Mouse (Mus musculus): ENCODE measurements at regions not wholly inside any gene's neighbourhood (a gene's known extent, or its start where the extent isn't known, plus 50 kb on each side); places are given as distances from the start of the nearest gene placed in this dataset.

DNA sequence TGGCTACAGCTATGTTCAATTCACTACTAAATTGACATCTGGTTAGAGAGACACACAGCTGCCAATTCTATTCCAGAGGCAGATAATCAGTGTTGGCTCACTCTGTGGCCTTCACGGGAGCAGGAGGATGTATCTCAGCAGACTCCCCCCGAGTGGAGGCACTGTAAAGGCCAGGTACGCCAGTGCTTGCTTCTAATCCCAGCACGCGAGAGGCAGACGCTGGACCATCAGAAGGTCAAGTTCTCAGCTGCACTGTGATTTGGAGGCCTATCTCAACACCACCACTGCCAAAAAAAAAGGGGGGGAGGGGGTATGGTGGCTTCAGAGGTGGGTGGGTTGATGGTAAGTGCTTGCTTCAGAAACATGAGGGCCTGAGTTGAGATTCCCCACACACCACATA is 90.1 kb upstream of the Dyrk2 start:
- TF ChIP-seq POLR2A (IDR thresholded peaks at IDR 0.05; ENCODE audit: low read depth, low read length): no peak
- TF ChIP-seq CTCF (IDR thresholded peaks at IDR 0.05; ENCODE audit: extremely low read depth, insufficient read depth, insufficient read length, insufficient replicate concordance): no peak
- WGBS: 90% methylated on average over 6 of the region's 6 CpGs

DNA sequence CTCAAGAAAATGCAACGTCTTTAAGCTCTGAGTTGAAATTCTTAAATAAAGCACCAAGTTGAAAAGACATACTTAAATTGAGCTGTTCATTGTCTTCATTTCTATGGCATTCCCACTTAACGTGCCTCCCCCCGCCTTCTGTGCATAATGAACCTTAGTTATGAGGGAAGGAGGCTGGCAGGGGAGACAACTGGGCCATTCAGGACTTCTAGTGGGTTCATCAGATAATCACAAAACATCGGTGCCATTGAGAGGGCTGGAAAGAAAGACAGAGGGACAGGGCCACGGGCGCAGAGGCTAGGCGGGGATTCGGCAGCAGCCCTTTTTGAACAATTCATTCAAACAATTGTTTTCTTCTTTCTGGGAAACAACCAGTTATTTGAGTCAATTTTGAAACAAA is 89.6 kb upstream of the Dyrk2 start:
- no peaks in the 10 kb centered on the region for H3K27me3 ChIP-seq (ENCODE audit: control insufficient read depth, insufficient read depth, low read length)
- DNase-seq (ENCODE audit: low read depth in 1 of 2, low spot score in 2 of 2): no peak
- no peak overlapping the region for H3K4me3 ChIP-seq (ENCODE audit: extremely low read depth, insufficient read depth, insufficient read length)
- H3K4me1 ChIP-seq (ENCODE audit: control insufficient read depth, insufficient read depth, insufficient read length): no peaks in the 10 kb centered on the region
- WGBS: 95% methylated on average over 8 of the region's 8 CpGs
- no peaks in the 10 kb centered on the region for H3K36me3 ChIP-seq (ENCODE audit: control insufficient read depth, insufficient read depth, low read length)
- TF ChIP-seq POLR2A (IDR thresholded peaks at IDR 0.05; ENCODE audit: low read depth, low read length): no peak
- TF ChIP-seq CTCF (IDR thresholded peaks at IDR 0.05; ENCODE audit: extremely low read depth, insufficient read depth, insufficient read length, insufficient replicate concordance): no peak
- H3K27ac ChIP-seq (ENCODE audit: insufficient read depth, low read length): no peak overlapping the region

More for the DNA sequence above, 90.1 kb upstream of the Dyrk2 start:
- no peaks in the 10 kb centered on the region for H3K4me1 ChIP-seq (ENCODE audit: control insufficient read depth, insufficient read depth, insufficient read length)
- no peak overlapping the region for H3K4me3 ChIP-seq (ENCODE audit: extremely low read depth, insufficient read depth, insufficient read length)
- DNase-seq (ENCODE audit: low read depth in 1 of 2, low spot score in 2 of 2): no peak
- H3K27ac ChIP-seq (ENCODE audit: insufficient read depth, low read length): no peak overlapping the region
- H3K27me3 ChIP-seq (ENCODE audit: control insufficient read depth, insufficient read depth, low read length): no peaks in the 10 kb centered on the region
- no peaks in the 10 kb centered on the region for H3K36me3 ChIP-seq (ENCODE audit: control insufficient read depth, insufficient read depth, low read length)

GRCm38 (mm10) chr10:118956352-118956751 is 86.3 kb upstream of the Dyrk2 start:
- 45% methylated on average over 9 of the region's 9 CpGs for WGBS
- no peak for DNase-seq (ENCODE audit: low read depth in 1 of 2, low spot score in 2 of 2)
- no peaks in the 10 kb centered on the region for H3K36me3 ChIP-seq (ENCODE audit: control insufficient read depth, insufficient read depth, low read length)
- no peak overlapping the region for H3K4me3 ChIP-seq (ENCODE audit: extremely low read depth, insufficient read depth, insufficient read length)
- peaks cover 11% of the 10 kb centered on the region for H3K4me1 ChIP-seq (ENCODE audit: control insufficient read depth, insufficient read depth, insufficient read length)
- H3K27me3 ChIP-seq (ENCODE audit: control insufficient read depth, insufficient read depth, low read length): no peaks in the 10 kb centered on the region
- no peak overlapping the region for H3K27ac ChIP-seq (ENCODE audit: insufficient read depth, low read length)
- TF ChIP-seq CTCF (IDR thresholded peaks at IDR 0.05; ENCODE audit: extremely low read depth, insufficient read depth, insufficient read length, insufficient replicate concordance) (no peak), POLR2A (IDR thresholded peaks at IDR 0.05; ENCODE audit: low read depth, low read length) (no peak)

GRCm38 (mm10) chr10:118953440-118953839 is 83.4 kb upstream of the Dyrk2 start:
- Histone ChIP-seq H3K27me3 (ENCODE audit: control insufficient read depth, insufficient read depth, low read length) (no peaks in the 10 kb centered on the region), H3K4me3 (ENCODE audit: extremely low read depth, insufficient read depth, insufficient read length) (no peak overlapping the region), H3K4me1 (ENCODE audit: control insufficient read depth, insufficient read depth, insufficient read length) (peaks cover 11% of the 10 kb centered on the region), H3K27ac (ENCODE audit: insufficient read depth, low read length) (no peak overlapping the region), H3K36me3 (ENCODE audit: control insufficient read depth, insufficient read depth, low read length) (no peaks in the 10 kb centered on the region)
- no peak for DNase-seq (ENCODE audit: low read depth in 1 of 2, low spot score in 2 of 2)
- TF ChIP-seq CTCF (IDR thresholded peaks at IDR 0.05; ENCODE audit: extremely low read depth, insufficient read depth, insufficient read length, insufficient replicate concordance) (no peak), POLR2A (IDR thresholded peaks at IDR 0.05; ENCODE audit: low read depth, low read length) (no peak)
- WGBS: 75% methylated on average over 6 of the region's 6 CpGs

DNA sequence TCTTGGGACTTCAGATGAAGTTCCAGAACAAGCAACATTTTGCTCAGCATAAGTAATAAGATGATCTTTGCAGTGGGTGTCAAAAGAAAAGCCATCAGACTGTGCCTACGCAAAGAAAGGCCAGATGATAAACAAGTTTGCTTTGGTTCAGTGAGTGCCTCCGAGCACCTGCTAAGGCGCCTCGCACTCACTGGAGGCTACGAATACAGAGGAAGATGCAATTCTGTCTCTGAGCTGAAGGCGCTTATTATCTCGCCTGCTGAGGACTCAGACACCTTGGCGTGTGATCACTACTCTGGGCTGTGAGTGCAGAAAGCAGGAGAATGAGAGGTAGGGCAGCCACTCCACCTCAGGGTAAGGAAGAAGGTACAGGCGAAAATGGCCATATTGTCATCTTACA is 82.7 kb upstream of the Dyrk2 start:
- H3K4me1 ChIP-seq (ENCODE audit: control insufficient read depth, insufficient read depth, insufficient read length): peaks cover 11% of the 10 kb centered on the region
- H3K4me3 ChIP-seq (ENCODE audit: extremely low read depth, insufficient read depth, insufficient read length): no peak overlapping the region
- no peaks in the 10 kb centered on the region for H3K27me3 ChIP-seq (ENCODE audit: control insufficient read depth, insufficient read depth, low read length)
- H3K27ac ChIP-seq (ENCODE audit: insufficient read depth, low read length): no peak overlapping the region
- no peaks in the 10 kb centered on the region for H3K36me3 ChIP-seq (ENCODE audit: control insufficient read depth, insufficient read depth, low read length)
- WGBS: 43% methylated on average over 9 of the region's 9 CpGs
- TF ChIP-seq POLR2A (IDR thresholded peaks at IDR 0.05; ENCODE audit: low read depth, low read length): no peak
- no peak for TF ChIP-seq CTCF (IDR thresholded peaks at IDR 0.05; ENCODE audit: extremely low read depth, insufficient read depth, insufficient read length, insufficient replicate concordance)
- peak in 1 of 2 experiments; percentile 35 for DNase-seq (ENCODE audit: low read depth in 1 of 2, low spot score in 2 of 2)

DNA sequence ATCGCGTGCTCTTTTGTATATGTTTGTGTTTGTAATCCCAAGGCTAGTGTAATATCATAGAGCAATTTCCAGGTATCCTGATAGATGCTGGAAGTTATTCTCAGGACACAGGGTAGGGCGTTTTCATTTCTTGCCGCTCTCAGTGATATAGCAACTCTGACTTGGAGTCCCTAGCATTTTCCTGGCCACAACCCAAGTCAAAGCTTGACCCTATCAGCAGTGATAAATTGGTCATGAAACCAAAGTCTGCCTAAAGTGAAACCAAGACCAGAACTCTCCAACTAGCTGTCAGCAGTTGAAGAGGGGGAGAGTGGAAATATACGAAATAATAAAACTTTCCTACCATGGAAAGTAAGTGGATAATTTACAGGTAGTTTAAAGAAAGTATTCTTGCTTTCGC is 77.7 kb upstream of the Dyrk2 start:
- Histone ChIP-seq H3K4me3 (ENCODE audit: extremely low read depth, insufficient read depth, insufficient read length) (no peak overlapping the region), H3K4me1 (ENCODE audit: control insufficient read depth, insufficient read depth, insufficient read length) (no peaks in the 10 kb centered on the region), H3K27ac (ENCODE audit: insufficient read depth, low read length) (no peak overlapping the region), H3K27me3 (ENCODE audit: control insufficient read depth, insufficient read depth, low read length) (no peaks in the 10 kb centered on the region), H3K36me3 (ENCODE audit: control insufficient read depth, insufficient read depth, low read length) (no peaks in the 10 kb centered on the region)
- TF ChIP-seq CTCF (IDR thresholded peaks at IDR 0.05; ENCODE audit: extremely low read depth, insufficient read depth, insufficient read length, insufficient replicate concordance) (no peak), POLR2A (IDR thresholded peaks at IDR 0.05; ENCODE audit: low read depth, low read length) (no peak)
- WGBS: 84% methylated on average over 6 of the region's 6 CpGs
- DNase-seq (ENCODE audit: low read depth in 1 of 2, low spot score in 2 of 2): no peak

DNA sequence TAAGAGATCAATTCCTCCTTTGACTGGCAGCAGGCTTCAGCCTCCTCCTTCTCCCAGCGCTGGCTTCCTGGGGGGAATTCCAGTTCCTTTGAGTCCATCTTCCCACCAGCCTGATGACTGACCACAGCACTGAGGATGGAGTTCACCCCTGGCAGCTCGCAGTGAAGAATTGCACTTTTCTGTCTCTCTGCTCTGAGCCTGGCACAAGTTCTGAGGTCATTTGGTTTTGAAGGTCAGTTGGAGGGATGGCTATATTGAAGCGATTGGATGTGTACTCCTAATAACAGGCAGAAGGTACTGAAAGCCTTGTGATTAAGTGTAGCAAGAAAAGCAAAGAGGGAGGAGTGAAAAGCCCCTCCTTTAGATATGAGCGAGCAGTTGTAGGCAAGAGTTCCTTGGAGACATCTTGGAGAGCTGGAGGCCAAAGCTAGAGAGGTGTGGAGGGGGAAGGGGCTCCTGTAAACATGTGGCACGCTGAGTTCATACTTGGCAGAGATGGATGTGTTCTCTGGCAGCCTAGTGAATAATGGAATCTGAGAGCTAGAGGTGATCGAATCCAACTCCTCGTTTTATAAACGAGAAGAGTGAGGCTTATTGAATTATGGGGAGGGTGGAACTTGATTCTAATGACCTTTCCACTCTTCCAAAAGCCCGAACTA is 77.1 kb upstream of the Dyrk2 start:
- 83% methylated on average over 9 of the region's 9 CpGs for WGBS

More for the DNA sequence above, 77.1 kb upstream of the Dyrk2 start:
- no peaks in the 10 kb centered on the region for H3K36me3 ChIP-seq (ENCODE audit: control insufficient read depth, insufficient read depth, low read length)
- TF ChIP-seq POLR2A (IDR thresholded peaks at IDR 0.05; ENCODE audit: low read depth, low read length) (no peak), CTCF (IDR thresholded peaks at IDR 0.05; ENCODE audit: extremely low read depth, insufficient read depth, insufficient read length, insufficient replicate concordance) (no peak)
- no peaks in the 10 kb centered on the region for H3K27me3 ChIP-seq (ENCODE audit: control insufficient read depth, insufficient read depth, low read length)
- no peak overlapping the region for H3K27ac ChIP-seq (ENCODE audit: insufficient read depth, low read length)
- H3K4me1 ChIP-seq (ENCODE audit: control insufficient read depth, insufficient read depth, insufficient read length): no peaks in the 10 kb centered on the region
- no peak for DNase-seq (ENCODE audit: low read depth in 1 of 2, low spot score in 2 of 2)
- H3K4me3 ChIP-seq (ENCODE audit: extremely low read depth, insufficient read depth, insufficient read length): no peak overlapping the region
